Mouse (Mus musculus) lung, postnatal 0 days (tissue): Measurements from ENCODE around the gene Tifab. TPM values are rescaled to one million over a fixed set of nuclear protein-coding genes. Genes with fewer than 3 reads are reported as not detected.

Experiments
- ATAC-seq: fragments of 200-750 bp; cut with Nextera tagmentation; 2 replicates; pipeline ENCODE4 v1.8.0; 2017; ENCODE audit warnings: moderate library complexity
- DNase-seq: peaks from one replicate; pipeline ENCODE4 v3.0.0-alpha.2; 2016; ENCODE audit warnings: low spot score
- H3K27ac ChIP-seq: fragments of 300-500 bp; sonication (generic); 2 replicates; pipeline ENCODE4 v1.5.1; 2014; ENCODE audit warnings: antibody characterized with exemption, mild to moderate bottlenecking, low read length, mixed read lengths
- H3K27me3 ChIP-seq: fragments of 300-500 bp; sonication (generic); replicated peaks from 2 replicates; pipeline ENCODE4 v1.6.1; 2014; ENCODE audit warnings: low read length, mixed read lengths; ENCODE audit not compliant: insufficient read depth
- H3K36me3 ChIP-seq: fragments of 300-500 bp; sonication (generic); 2 replicates; pipeline ENCODE4 v1.6.1; 2014; ENCODE audit warnings: low read length, mixed read lengths; ENCODE audit not compliant: insufficient read depth
- H3K4me1 ChIP-seq: fragments of 300-500 bp; sonication (generic); 2 replicates; pipeline ENCODE4 v1.6.1; 2014; ENCODE audit warnings: antibody characterized with exemption, low read depth, low read length, mixed read lengths; ENCODE audit not compliant: insufficient read depth
- H3K4me2 ChIP-seq: fragments of 300-500 bp; sonication (generic); replicated peaks from 2 replicates; pipeline ENCODE4 v1.6.1; 2014; ENCODE audit warnings: low read depth, mild to moderate bottlenecking, low read length, moderate library complexity, mixed read lengths
- H3K4me3 ChIP-seq: fragments of 300-500 bp; sonication (generic); 2 replicates; pipeline ENCODE4 v1.5.1; 2014; ENCODE audit warnings: low read depth, low read length
- H3K9ac ChIP-seq: fragments of 300-500 bp; sonication (generic); replicated peaks from 2 replicates; pipeline ENCODE4 v1.6.1; 2014; ENCODE audit warnings: low read depth, mild to moderate bottlenecking
- H3K9me3 ChIP-seq: fragments of 300-500 bp; sonication (generic); 2 replicates; pipeline ENCODE4 v1.6.1; 2016; ENCODE audit warnings: low read length, mixed read lengths
- CTCF ChIP-seq: IDR thresholded peaks from 2 replicates; pipeline ENCODE4 v1.5.1; 2016; ENCODE audit warnings: antibody characterized with exemption, mild to moderate bottlenecking
- EP300 ChIP-seq: IDR thresholded peaks from 2 replicates; pipeline ENCODE4 v1.6.1; 2016; ENCODE audit warnings: antibody characterized with exemption, mild to moderate bottlenecking, control low read depth
- WGBS: fragments of 180-500 bp; shearing (Covaris S2); extraction: QIAGEN DNeasy Blood & Tissue Kit; methylation state at CpG from one replicate; pipeline ENCODE4 v1.1.7; 2014; 5-methylcytosine and 5-hydroxymethylcytosine counted together
- polyA plus RNA-seq: library from polyadenylated mRNA; unstranded; fragments of >200 nt; fragmentation: Nextera tagmentation; extraction: Ambion mirVana; gene quantifications from 2 replicates; pipeline ENCODE4 v1.2.1, GENCODE M21; 2015

Gene Tifab
- polyA plus RNA-seq, 1 experiment from 2014 or later = 6.6 TPM

DNA sequence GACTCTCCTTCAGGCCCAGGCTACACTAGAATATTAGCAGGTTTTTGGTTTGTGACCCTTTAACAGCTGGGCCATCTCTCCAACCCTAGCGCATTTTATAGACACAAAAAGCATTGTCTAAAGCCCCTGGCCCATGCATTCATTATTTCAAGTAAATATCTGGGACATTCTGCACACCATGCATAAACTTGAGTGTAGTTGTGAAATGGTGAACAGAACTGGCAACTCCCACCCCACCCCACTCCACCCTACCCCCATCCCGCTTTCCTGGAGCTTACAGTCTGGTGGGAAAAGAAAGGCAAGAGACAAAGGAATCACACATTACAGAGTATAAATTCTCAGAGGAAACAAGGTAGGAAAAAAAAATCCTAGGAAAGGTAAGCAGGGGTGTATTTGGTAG lies 42.5 kb downstream of the Tifab start, which contains the start of gene H2afy:
Gene H2afy (minus strand): TSS at position 162 of the 400 bp plus-strand sequence.
- TF ChIP-seq EP300 (no peak), CTCF (no peak)
- H3K4me3 ChIP-seq = peak within 1 kb of the TSS; percentile 95
- WGBS = 83% methylated on average over 2 of the region's 2 CpGs

DNA sequence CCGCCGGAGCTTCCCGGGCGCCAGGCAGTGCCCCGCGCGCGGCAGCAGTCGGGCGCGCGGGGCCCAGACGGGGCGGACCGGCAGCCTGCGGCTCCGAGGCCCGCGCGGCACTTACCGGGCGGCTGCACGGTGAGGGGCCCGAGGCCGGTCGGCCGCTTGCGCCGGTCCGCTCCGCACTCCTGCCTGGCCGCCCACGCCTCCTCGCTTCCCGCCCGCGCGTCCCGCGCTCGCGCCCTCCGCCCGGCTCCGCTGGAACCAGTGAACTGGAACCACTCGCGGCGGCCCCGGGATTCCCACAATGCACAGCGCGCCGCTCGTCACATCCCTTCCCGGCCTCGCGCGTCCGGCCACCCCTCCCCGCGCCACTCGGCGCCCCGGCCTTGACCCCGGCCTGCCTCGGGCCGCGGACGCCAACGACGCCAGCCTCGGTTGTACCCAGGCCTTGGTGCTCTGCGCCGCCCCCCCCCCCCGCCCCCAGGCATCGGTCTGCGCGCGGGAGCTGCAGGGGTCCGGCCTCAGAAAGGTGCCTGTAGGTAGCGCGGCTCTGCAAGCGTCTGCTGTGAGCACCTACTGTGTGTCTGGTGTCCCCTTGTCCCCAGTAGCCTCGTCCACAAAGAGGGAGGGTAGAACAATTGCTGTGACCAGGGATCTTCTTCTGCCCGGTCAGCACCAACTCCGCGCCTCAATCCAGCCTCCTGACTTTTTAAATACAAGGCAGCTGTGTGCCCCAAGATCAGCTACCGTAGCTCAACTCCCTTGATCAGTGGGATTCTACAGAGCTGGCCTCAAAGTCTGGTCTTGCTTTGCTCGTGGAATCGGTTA lies 43.2 kb downstream of the Tifab start:
- Histone ChIP-seq H3K36me3 (no peaks in the 10 kb centered on the region), H3K4me3 (peak overlapping the region; percentile 95), H3K4me1 (peaks cover 4% of the 10 kb centered on the region; the same call in 1 of the 2 replicates), H3K9ac (peak overlapping the region; percentile 96), H3K4me2 (peak overlapping the region; percentile 91), H3K27ac (peak overlapping the region; percentile 95), H3K27me3 (no peaks in the 10 kb centered on the region), H3K9me3 (no peaks in the 10 kb centered on the region)
- peak; percentile 94 for DNase-seq
- ATAC-seq = peak; percentile 95
- WGBS = 2% methylated on average over 48 of the region's 89 CpGs
- TF ChIP-seq EP300 (no peak), CTCF (no peak)

More for the DNA sequence above, 42.5 kb downstream of the Tifab start, which contains the start of gene H2afy:
- H3K4me2 ChIP-seq = peak within 1 kb of the TSS; percentile 91
- ATAC-seq (no peak), DNase-seq (no peak)
- H3K9me3 ChIP-seq = no peaks in the 10 kb centered on the region
- no peaks in the 10 kb centered on the region for H3K36me3 ChIP-seq
- no peaks in the 10 kb centered on the region for H3K27me3 ChIP-seq
- peak within 1 kb of the TSS; percentile 96 for H3K9ac ChIP-seq
- H3K4me1 ChIP-seq = peaks cover 4% of the 10 kb centered on the region; the same call in 1 of the 2 replicates
- peak within 1 kb of the TSS; percentile 95 for H3K27ac ChIP-seq

GRCm38 (mm10) chr13:56134631-56135181 lies 44.0 kb downstream of the Tifab start:
- peak overlapping the region; percentile 95 for H3K27ac ChIP-seq
- peak overlapping the region; percentile 95 for H3K4me3 ChIP-seq
- peak; percentile 43 for ATAC-seq
- H3K36me3 ChIP-seq = no peaks in the 10 kb centered on the region
- H3K9ac ChIP-seq = peak overlapping the region; percentile 96
- under 1% methylated on average over 49 of the region's 50 CpGs for WGBS
- no peaks in the 10 kb centered on the region for H3K27me3 ChIP-seq
- peak; percentile 36 for DNase-seq
- TF ChIP-seq CTCF (no peak), EP300 (no peak)
- no peaks in the 10 kb centered on the region for H3K9me3 ChIP-seq
- peak overlapping the region; percentile 91 for H3K4me2 ChIP-seq
- H3K4me1 ChIP-seq = peaks cover 4% of the 10 kb centered on the region; the same call in 1 of the 2 replicates

- ATAC-seq = no peak
- TF ChIP-seq EP300 (no peak), CTCF (no peak)
- Histone ChIP-seq H3K4me3 (peak overlapping the region; percentile 95; the same call in 1 of the 2 replicates), H3K9me3 (no peaks in the 10 kb centered on the region), H3K27ac (peak overlapping the region; percentile 95; the same call in 1 of the 2 replicates), H3K27me3 (no peaks in the 10 kb centered on the region), H3K36me3 (no peaks in the 10 kb centered on the region), H3K9ac (peak overlapping the region; percentile 96; the same call in 1 of the 2 replicates), H3K4me2 (peak overlapping the region; percentile 91), H3K4me1 (peaks cover 4% of the 10 kb centered on the region; the same call in 1 of the 2 replicates)
- DNase-seq = no peak
- WGBS = 30% methylated on average over 5 of the region's 5 CpGs
These were observed 44.7 kb downstream of the Tifab start for GRCm38 (mm10) chr13:56134031-56134430.

DNA sequence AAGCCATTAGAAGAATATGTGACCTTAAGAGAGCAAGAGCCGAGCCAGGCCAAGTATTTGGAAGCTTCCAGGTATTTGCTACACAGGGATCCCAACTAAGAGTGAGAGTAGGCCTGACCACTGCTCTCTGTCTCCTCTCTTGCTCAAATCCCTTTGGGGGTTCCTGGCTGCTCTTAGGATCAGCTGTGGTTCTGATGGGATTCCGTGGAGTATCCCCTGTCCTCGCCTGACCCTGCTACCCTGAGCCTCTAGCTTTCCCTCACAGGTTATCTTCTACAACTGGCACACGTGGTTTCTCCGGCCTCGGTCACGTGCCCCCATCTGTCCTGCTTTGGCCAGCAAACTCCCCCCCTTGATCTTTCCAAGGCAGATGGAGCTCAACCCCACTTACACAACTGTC lies 45.7 kb downstream of the Tifab start:
- ATAC-seq = no peak
- no peak overlapping the region for H3K27ac ChIP-seq

DNA sequence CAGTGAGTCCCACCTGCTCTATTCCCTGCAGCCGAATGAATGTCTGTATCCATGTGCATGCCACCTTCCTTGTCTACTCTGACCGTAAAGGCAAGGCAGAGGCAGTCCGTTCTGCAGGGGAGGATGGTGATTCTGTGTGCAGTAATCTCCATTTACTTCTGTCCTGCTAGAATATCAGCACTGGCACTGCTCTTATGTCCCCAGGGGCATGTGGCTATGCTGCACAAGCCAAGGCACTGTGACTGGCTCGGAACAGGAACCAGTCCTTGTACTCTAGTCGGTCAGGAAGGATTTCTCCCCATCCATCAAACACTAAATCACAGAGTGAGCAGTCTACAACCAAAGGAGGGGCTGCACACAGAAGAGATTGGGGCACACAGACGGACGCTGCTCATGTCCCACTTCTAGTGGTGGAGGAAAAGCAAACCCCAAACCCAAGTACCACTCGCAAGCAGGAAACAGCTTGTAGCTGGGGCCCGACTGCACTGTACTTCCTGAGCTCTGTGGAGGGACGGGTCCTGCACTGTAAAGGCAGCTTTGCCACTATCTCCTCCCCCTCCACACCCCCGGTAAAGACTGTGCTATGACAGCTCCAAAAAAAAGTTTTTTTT lies 46.3 kb downstream of the Tifab start:
- no peak overlapping the region for H3K27ac ChIP-seq
- ATAC-seq (no peak), DNase-seq (no peak)
- no peak overlapping the region for H3K9ac ChIP-seq
- H3K4me2 ChIP-seq = no peak overlapping the region
- no peaks in the 10 kb centered on the region for H3K9me3 ChIP-seq
- TF ChIP-seq CTCF = no peak
- no peak for TF ChIP-seq EP300
- H3K4me3 ChIP-seq = no peak overlapping the region
- H3K27me3 ChIP-seq = no peaks in the 10 kb centered on the region
- H3K4me1 ChIP-seq = peaks cover 4% of the 10 kb centered on the region; the same call in 1 of the 2 replicates
- peaks cover 8% of the 10 kb centered on the region for H3K36me3 ChIP-seq
- 44% methylated on average over 11 of the region's 11 CpGs for WGBS

More for the DNA sequence above, 45.7 kb downstream of the Tifab start:
- H3K9ac ChIP-seq = no peak overlapping the region
- no peak for DNase-seq
- peaks cover 4% of the 10 kb centered on the region; the same call in 1 of the 2 replicates for H3K4me1 ChIP-seq
- H3K9me3 ChIP-seq = no peaks in the 10 kb centered on the region
- TF ChIP-seq EP300 = no peak
- no peak for TF ChIP-seq CTCF
- no peaks in the 10 kb centered on the region for H3K27me3 ChIP-seq
- H3K4me3 ChIP-seq = no peak overlapping the region
- WGBS = 67% methylated on average over 7 of the region's 7 CpGs
- H3K4me2 ChIP-seq = peak overlapping the region; percentile 91
- H3K36me3 ChIP-seq = 0 out of 2 replicates have a peak, but pooled peaks cover 4% of the 10 kb centered on the region
